ENCODE assay signal across 51 mouse cellular contexts in genomic region chr4:150192199-150192598, GRCm38 (mm10). TPM values are rescaled to one million over a fixed set of nuclear protein-coding genes. Genes with fewer than 3 reads are reported as not detected.
"Had no signal": no experiment of that assay in that cellular context is flagged by ENCODE, and none has a peak within 500 bp of the region (broad histone marks: within the 10 kb centered on the region; RNA-seq: fewer than 3 reads in every experiment).

No protein-coding gene starts in this region.

- H3K9me3 ChIP-seq: heart, embryonic 10.5 days; heart, embryonic 15.5 days; hindbrain, embryonic 10.5 days; hindbrain, embryonic 12.5 days; hindbrain, embryonic 13.5 days; hindbrain, embryonic 15.5 days; intestine, embryonic 15.5 days; kidney, embryonic 15.5 days had no signal

- ATAC-seq: hindbrain, embryonic 16.5 days; hindbrain, postnatal 0 days; inflammation-experienced regulatory T-cells, adult 6 months; intestine, embryonic 15.5 days; intestine, embryonic 16.5 days; intestine, postnatal 0 days had no signal

- H3K4me3 ChIP-seq: heart, embryonic 10.5 days; heart, embryonic 12.5 days; heart, embryonic 13.5 days; heart, embryonic 15.5 days; hindbrain, embryonic 10.5 days; hindbrain, embryonic 12.5 days; hindbrain, embryonic 13.5 days; hindbrain, embryonic 15.5 days; intestine, embryonic 15.5 days; kidney, embryonic 15.5 days; layer of hippocampus, adult 2 months had no signal

- H3K4me2 ChIP-seq: heart, embryonic 11.5 days; heart, embryonic 12.5 days; heart, embryonic 13.5 days; heart, embryonic 15.5 days; hindbrain, embryonic 12.5 days; hindbrain, embryonic 13.5 days; hindbrain, embryonic 14.5 days; hindbrain, embryonic 15.5 days; intestine, embryonic 15.5 days; kidney, embryonic 15.5 days had no signal

- DNase-seq: heart, postnatal 10 days; heart, postnatal 14 days; heart, postnatal 36 days; heart, postnatal 4 days; kidney, adult 11 months; kidney, adult 18-20 months; kidney, adult 2 months; kidney, adult 8-10 months; kidney, adult 9 months; kidney, postnatal 10 days; kidney, postnatal 14 days; kidney, postnatal 25 days; kidney, postnatal 36 days; kidney, postnatal 4 days; layer of hippocampus, adult 9-11 months; layer of hippocampus, postnatal 36 days had no signal

- H3K9ac ChIP-seq: heart, embryonic 12.5 days; heart, embryonic 13.5 days; heart, embryonic 15.5 days; hindbrain, embryonic 12.5 days; hindbrain, embryonic 13.5 days; hindbrain, embryonic 14.5 days; hindbrain, embryonic 15.5 days; intestine, embryonic 15.5 days; kidney, embryonic 15.5 days had no signal

- H3K27ac ChIP-seq: heart, embryonic 10.5 days; heart, embryonic 13.5 days; heart, embryonic 15.5 days; hindbrain, embryonic 10.5 days; hindbrain, embryonic 12.5 days; hindbrain, embryonic 13.5 days; hindbrain, embryonic 14.5 days; hindbrain, embryonic 15.5 days; hindbrain, postnatal 0 days; intestine, embryonic 15.5 days; kidney, embryonic 15.5 days; kidney, postnatal 0 days; layer of hippocampus, adult 2 months had no signal

- H3K27me3 ChIP-seq: heart, embryonic 12.5 days; heart, embryonic 13.5 days; heart, embryonic 15.5 days; hindbrain, embryonic 12.5 days; hindbrain, embryonic 13.5 days; hindbrain, embryonic 15.5 days; intestine, embryonic 15.5 days; kidney, embryonic 15.5 days had no signal

- H3K36me3 ChIP-seq: heart, embryonic 10.5 days; heart, embryonic 12.5 days; heart, embryonic 13.5 days; heart, embryonic 15.5 days; hindbrain, embryonic 10.5 days; hindbrain, embryonic 12.5 days; hindbrain, embryonic 13.5 days; hindbrain, embryonic 15.5 days; intestine, embryonic 15.5 days; kidney, embryonic 15.5 days had no signal

- H3K4me1 ChIP-seq: heart, embryonic 12.5 days; heart, embryonic 13.5 days; heart, embryonic 15.5 days; hindbrain, embryonic 12.5 days; hindbrain, embryonic 13.5 days; hindbrain, embryonic 15.5 days; intestine, embryonic 15.5 days; kidney, embryonic 15.5 days had no signal

RNA-seq across cellular contexts. Expression of gene Car6, which starts 8.9 kb away (rescaled TPM):
- total RNA-seq: heart, postnatal 10 days; heart, postnatal 14 days; heart, postnatal 25 days; heart, postnatal 36 days; heart, postnatal 4 days; hematopoietic stem cell, adult 5-6 weeks; hindbrain, postnatal 0 days; layer of hippocampus, adult 18-20 months; layer of hippocampus, adult 2 months; layer of hippocampus, postnatal 10 days; layer of hippocampus, postnatal 14 days; layer of hippocampus, postnatal 25 days; left cerebral cortex, adult 18-20 months had no signal
- polyA plus RNA-seq: heart, embryonic 10.5 days; heart, embryonic 11.5 days; heart, embryonic 12.5 days; heart, embryonic 13.5 days; heart, embryonic 14.5 days; heart, embryonic 15.5 days; heart, embryonic 16.5 days; heart, postnatal 0 days; hindbrain, embryonic 11.5 days; hindbrain, embryonic 13.5 days; hindbrain, embryonic 14.5 days; hindbrain, embryonic 15.5 days; hindbrain, embryonic 16.5 days; hindbrain, postnatal 0 days; inflammation-experienced regulatory T-cells, adult 6 months; intestine, embryonic 14.5 days; intestine, embryonic 15.5 days; intestine, embryonic 16.5 days; intestine, postnatal 0 days; kidney, adult 2 months; kidney, embryonic 14.5 days; kidney, embryonic 15.5 days; kidney, postnatal 0 days; large intestine, adult 2 months had no signal

RNA-seq across cellular contexts. Expression of gene Slc2a7, which starts 43.4 kb away (rescaled TPM):
- total RNA-seq: heart, postnatal 10 days; heart, postnatal 14 days; heart, postnatal 25 days; heart, postnatal 36 days; heart, postnatal 4 days; hematopoietic stem cell, adult 5-6 weeks; hindbrain, postnatal 0 days; layer of hippocampus, adult 18-20 months; layer of hippocampus, adult 2 months; layer of hippocampus, adult 8-10 months; layer of hippocampus, postnatal 10 days; layer of hippocampus, postnatal 14 days; layer of hippocampus, postnatal 25 days; layer of hippocampus, postnatal 36 days; left cerebral cortex, adult 18-20 months had no signal
- polyA plus RNA-seq: heart, embryonic 10.5 days; heart, embryonic 11.5 days; heart, embryonic 12.5 days; heart, embryonic 13.5 days; heart, embryonic 14.5 days; heart, embryonic 15.5 days; heart, embryonic 16.5 days; heart, postnatal 0 days; hindbrain, embryonic 10.5 days; hindbrain, embryonic 11.5 days; hindbrain, embryonic 12.5 days; hindbrain, embryonic 13.5 days; hindbrain, embryonic 14.5 days; hindbrain, embryonic 15.5 days; hindbrain, embryonic 16.5 days; hindbrain, postnatal 0 days; inflammation-experienced regulatory T-cells, adult 6 months; intestine, embryonic 14.5 days; kidney, embryonic 14.5 days; kidney, embryonic 15.5 days; kidney, embryonic 16.5 days; kidney, postnatal 0 days had no signal
